Mouse (Mus musculus): ENCODE measurements around the gene Rab40c. TPM values are rescaled to one million over a fixed set of nuclear protein-coding genes. Genes with fewer than 3 reads are reported as not detected.

Gene Rab40c
- polyA plus RNA-seq (2014; fragmentation: Illumina TruSeq; extraction: RNeasy Lipid Tissue Mini Kit (QIAGEN cat#74804); ENCODE audit: low replicate concordance) = 0.48 TPM

DNA sequence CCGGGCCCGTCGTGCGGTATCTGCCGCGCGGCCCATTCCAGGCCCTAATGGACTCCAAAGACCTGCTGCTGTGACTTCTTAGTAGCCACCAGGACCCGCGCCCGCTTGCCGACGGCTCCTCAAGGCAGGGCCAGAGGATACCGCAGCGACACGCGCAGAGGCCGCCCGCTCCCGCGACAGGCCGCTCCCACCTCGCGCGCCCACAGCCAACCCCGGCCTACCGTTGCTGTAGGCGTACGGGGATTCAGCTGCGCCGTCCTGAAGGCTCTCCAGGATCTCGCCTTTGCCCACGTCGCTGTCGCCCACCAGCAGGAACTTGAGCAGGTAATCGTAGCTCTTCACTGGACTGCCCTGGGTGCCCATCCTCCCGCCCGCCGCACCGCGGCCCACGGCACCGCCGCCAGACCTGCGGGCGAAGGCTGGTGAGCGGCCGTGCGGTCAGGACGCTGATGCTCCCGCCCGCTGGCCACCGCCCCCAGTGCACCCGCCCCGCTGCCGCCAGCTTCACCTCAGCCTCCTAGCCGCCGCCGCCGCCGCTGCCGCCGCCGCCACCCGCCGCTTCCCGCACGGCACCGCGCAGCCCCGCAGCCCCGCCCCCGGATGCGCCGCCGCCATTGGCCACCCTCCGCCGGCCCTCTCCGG, at the start of gene Rab40c:
Rab40c (minus strand) TSS at position 584 of the 642 bp plus-strand sequence.

DNA sequence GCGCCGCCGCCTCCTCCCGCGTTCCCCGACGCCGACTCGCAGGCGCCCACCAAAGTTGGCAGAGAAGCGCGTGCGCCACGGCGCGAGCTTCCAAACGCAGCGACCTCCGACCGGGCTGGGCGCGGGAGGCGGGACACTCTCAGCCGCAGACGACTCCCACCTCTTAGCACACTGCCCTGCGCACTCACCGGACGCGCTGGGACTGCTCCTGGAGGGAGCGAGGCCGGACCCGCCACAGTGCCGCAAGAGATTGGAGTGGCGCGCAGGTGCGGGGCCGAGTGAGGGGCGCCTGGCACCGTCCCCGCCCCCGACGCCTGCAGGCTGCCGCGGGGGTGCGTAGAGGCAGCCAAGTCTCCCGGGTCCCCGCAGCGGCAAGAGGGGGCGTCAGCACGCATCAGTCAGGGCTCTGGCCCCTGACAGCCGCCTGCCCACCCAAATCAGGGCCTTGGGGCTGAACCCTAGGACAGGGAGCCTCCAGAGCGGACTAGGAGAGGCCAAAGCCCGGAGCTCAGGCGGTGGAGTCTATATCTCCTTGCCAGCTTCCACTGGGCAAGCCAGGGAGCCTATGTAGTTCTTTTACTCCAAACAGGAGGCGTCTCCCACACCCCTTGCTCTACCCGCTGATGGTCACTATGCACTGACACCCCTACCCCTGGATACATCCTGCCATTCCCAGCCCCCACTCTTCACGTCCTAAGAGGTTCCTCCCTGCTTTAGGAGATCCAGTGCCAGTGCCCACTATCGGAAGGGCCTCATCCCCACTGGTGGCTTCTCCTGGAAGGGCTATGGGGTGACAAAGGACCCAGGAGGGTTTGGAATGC, 32.5 kb upstream of the Rab40c start, which contains the start of gene A930017K11Rik:
A930017K11Rik (minus strand) TSS at position 763 of the 821 bp plus-strand sequence.

DNA sequence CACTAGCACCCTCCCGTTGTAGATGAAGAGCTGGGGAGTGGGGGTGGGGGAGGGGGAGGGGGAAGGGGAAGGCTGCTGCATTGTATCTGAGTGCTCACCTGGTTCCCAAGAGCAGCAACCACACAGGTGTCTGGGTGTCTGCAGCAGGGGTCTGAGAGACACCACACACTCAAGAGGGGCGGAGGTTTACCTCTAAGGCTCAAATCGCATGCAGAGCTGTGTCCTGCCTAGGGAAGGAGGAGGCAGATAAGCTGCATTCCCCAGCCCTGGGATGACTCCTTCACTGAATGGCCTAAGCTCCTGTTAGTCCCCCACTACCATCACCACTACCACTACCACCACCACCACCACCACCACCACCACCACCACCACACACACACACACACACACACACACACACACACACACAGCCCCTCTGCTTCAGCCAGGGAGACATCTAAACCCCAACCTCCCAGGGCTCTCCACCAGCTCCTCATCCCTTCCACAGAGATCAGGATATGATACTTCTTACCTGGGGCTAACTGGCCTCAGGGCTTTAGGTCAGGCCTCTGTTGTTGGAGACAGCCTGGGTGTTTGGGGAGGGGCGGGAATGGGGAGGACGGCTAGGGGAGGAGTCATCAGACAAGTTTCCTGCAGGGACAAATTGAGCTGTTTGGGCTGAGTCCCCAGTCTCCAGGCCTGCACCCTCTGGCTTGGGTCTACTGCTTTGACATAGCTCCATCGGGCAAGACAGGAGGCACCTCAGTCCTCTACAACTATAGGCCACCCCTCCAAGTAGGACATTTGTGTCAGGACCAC, 25.0 kb upstream of the Rab40c start, which contains the start of the genes Pigq and Nhlrc4:
Pigq (minus strand) TSS at position 571 of the 798 bp plus-strand sequence.
Nhlrc4 (minus strand) TSS at position 596 of the 798 bp plus-strand sequence.

DNA sequence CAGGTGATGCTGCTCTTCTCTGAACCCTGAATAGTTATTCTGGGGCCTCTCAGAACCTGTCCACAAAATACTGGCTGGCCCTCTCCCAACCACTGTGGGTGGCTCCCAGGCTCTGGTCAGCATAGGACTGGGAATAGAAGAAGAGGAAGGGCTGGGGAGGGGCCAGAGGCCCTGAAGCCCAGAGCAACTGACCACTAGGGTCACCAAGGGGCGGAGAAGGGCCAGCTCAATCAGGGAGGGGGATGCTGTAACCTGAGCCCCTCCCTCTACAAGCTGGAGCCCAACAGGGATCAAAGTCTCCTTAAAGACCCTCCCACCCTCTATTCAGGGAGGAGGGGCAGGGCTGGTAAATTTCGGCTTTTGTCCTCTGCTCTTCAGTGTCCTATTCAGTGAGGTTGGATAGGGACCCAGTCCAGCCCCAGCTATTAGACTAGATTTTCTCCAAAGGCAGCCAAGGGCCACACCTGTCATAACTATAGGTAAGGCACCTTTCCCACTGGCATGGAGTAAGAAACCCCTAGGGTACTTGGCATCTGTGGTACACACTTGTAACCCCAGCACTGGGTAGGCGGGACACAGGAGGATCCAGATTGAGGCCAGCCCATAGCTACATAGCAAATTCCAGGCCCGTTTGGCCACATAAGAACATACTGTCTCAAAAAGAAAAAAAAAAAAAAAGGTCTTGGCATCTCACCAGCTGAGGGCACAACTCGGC, 39.2 kb downstream of the Rab40c start, which contains the start of gene Wfikkn1:
Wfikkn1 (minus strand) TSS at position 663 of the 715 bp plus-strand sequence.

DNA sequence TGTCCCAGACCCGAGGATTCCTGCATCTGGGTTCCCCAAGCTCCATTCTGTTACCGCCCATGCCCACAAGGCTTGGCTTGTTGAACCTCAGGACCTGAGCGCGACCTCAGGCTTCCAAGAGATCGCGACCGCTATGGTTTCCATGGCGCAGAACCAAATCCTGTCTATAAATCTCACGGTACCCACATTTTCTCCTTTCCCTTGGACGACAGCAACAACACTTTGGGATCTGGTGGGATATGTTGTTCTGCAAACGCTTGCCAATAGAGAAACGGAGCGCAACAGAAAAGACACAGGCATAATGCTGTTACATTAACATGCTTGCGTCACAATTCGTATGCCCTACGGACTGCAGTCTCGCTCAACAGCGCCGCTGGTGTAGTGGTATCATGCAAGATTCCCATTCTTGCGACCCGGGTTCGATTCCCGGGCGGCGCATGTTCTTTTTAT, 44.8 kb downstream of the Rab40c start, which contains the start of gene Mettl26:
Mettl26 (plus strand) TSS at position 354 of the 450 bp plus-strand sequence.

DNA sequence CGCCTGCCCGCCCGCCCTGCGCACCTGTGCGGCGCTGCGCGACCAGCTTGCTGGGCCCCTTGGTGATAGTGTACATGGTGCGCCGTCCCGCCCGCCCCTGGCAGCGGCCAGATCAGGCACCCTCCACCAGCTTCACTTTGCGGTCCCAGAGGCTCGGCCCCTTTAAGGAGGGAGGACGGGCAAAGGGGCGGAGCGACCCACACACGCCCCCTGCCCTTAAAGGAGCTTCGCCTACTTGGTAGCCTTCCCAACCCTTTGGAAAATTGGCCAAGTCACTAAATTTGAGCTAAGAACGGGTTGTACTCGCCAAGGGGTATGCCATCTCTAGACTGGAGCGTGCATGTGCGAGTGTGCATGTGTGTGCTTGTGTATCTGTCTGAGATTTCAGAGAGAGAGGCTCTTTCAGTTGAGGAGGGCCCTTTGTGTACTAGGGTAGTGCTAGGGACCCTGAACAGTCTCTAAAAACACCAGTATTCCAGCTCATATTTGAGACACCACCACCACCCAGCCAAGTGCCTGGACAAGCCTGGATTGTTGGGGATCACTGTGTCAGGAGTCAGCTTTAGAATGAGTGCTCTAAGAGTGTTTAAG, 50.8 kb downstream of the Rab40c start, which contains the start of gene Mcrip2:
Mcrip2 (minus strand) TSS at position 164 of the 591 bp plus-strand sequence.

DNA sequence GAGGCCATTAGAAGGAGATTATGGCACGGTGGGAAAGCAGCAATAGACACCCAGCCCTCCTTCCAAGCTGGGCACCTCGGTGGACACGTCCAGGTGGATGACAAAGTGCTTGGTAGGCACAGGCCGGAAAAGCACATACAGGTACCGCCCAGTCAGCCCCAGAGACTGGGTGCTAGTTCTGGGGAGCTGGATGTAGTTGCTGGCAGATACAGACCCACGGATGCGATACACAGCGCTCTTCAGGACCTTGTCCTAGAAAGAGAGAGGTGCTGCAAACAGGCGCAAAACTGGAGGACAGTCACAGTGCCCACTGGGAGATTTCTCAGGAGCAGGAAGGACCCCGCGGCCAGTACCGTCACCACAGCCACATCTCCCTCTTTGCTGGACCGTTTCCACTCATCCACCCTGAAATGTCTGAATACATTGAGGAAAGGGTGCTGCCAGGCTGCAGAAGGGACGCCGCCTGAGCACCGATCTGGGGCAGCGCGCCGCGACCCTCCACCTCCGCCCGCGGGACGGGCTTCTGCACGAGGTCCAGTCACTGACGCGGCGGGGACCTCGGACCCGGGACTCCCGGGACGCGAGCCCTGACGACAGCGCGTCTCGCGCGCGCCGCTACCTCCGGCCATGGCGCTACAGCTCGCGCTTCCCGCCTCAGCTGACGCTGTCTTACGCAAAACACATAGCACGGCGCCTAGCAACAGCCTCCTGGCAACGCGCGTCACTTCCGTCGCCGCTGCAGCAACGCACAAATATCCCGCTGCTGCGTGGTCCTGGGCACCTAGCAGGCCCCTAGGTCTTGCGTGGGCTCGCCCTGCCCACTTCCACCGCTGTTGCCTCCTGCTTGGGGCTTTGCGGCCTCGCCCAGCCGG, 58.5 kb downstream of the Rab40c start, which contains the start of gene Wdr90:
Wdr90 (minus strand) TSS at position 670 of the 872 bp plus-strand sequence.

DNA sequence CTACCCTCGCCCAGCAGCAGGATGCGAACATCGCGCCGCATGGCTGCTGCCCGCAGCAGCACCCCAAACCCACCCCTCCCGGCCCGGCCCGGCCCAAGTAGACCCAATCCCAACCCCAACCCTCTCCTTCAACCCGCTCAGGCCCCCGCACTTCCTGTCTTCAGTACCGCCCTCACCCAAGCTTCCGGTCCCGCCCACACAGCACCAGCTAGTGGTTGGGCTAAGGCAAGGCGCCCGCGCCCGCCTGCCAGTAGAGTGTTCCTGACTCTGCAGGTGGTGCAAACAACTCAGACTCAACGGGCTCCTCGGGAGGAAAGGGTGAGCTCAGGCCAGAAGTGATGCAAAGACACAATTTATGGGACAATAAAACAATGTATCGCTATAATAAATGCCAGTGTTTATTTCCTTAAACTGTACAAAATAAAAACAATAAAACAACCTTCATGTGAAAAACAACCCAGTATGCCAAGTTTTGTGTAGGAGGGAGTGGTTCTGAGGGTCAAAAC, 75.1 kb downstream of the Rab40c start, which contains the start of gene Rhot2:
Rhot2 (minus strand) TSS at position 456 of the 506 bp plus-strand sequence.

DNA sequence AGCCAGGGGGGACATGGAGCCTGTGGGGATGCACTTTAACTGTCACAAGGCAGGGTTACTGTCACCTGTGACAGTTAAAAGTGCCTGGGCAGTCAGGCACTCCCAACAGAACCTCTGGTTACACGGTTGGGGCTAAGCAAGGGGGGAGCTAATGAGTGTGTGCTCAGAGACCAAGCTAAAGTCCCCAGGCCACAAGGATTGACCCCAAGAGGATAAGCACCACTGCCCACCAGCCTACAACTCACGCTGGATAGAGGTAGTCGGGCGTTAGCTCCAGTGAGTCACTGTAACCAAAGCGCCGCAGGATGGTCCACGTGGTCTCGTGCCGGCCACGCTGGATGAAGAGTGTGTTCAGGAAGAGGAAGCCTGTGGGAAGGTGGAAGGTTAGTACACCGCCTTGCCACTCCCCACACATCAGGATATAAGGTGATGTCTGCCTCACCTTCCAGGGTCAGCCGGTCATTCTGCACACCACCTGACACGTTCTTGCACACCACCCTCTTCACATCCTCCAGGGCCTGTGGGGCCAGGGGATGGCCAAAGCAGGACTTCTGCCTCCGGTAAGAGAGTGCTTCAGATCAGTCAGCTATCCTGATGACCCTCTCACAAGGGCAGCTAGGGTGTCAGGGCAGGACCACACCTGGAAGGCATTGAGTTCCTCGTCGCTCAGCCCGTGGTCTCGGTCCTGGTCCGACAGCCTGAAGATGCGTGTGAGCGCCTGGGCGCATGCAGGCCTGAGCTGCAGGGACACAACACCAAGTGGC, 78.2 kb downstream of the Rab40c start, which contains the start of gene Gm20683:
Gm20683 (minus strand) TSS at position 647 of the 764 bp plus-strand sequence.

DNA sequence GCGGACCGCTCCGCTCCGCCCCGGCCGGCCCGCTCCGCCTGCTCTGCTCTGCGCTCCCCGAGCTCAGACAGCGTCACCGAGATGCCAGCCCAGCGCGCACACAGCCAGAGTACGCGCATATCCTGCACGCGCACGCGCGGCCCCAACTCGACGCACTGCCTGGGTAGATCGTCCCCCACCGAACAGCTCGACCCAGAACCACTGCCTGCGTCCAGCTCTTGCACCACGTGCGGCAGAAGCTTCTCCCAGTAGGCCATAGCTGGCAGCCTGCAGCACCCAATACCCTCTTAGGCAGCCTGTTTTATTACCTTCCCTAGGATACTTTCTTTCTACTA, 82.5 kb downstream of the Rab40c start, which contains the start of gene Rhbdl1:
Rhbdl1 (minus strand) TSS at position 220 of the 335 bp plus-strand sequence.

DNA sequence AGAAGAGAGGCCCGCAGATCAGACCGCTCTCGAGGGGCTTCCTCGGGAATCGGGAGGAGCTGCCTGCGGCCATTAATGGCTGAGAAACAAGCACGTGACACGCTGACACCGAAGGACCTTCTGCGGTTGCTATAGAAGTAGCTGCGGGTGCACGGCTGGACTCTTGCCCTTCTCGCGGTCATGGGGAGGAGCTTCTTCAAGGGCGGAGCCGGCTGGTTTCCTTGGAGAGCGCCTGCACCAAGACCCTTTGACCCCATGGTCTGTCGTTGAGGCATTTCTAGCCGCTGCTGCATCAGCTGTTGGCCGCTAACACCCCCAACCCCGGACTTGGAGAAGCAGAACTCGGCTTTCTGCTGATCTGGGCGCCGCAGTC, 86.2 kb downstream of the Rab40c start, which contains the start of gene Stub1:
Stub1 (minus strand) TSS at position 114 of the 373 bp plus-strand sequence.

Other genes starting within 250 kb of the Rab40c start
- gene Gng13, start 202.6 kb downstream of the Rab40c start, polyA plus RNA-seq (2014; fragmentation: Illumina TruSeq; extraction: RNeasy Lipid Tissue Mini Kit (QIAGEN cat#74804); ENCODE audit: low replicate concordance) = not detected
- gene Chtf18, start 192.3 kb downstream of the Rab40c start, polyA plus RNA-seq (2014; fragmentation: Illumina TruSeq; extraction: RNeasy Lipid Tissue Mini Kit (QIAGEN cat#74804); ENCODE audit: low replicate concordance) = not detected
- gene Rpusd1, start 192.1 kb downstream of the Rab40c start, polyA plus RNA-seq (2014; fragmentation: Illumina TruSeq; extraction: RNeasy Lipid Tissue Mini Kit (QIAGEN cat#74804); ENCODE audit: low replicate concordance) = not detected
- not detected for gene Mslnl, start 183.7 kb downstream of the Rab40c start, polyA plus RNA-seq (2014; fragmentation: Illumina TruSeq; extraction: RNeasy Lipid Tissue Mini Kit (QIAGEN cat#74804); ENCODE audit: low replicate concordance)
- not detected for gene Msln, start 165.3 kb downstream of the Rab40c start, polyA plus RNA-seq (2014; fragmentation: Illumina TruSeq; extraction: RNeasy Lipid Tissue Mini Kit (QIAGEN cat#74804); ENCODE audit: low replicate concordance)
- gene Narfl, start 146.0 kb downstream of the Rab40c start, polyA plus RNA-seq (2014; fragmentation: Illumina TruSeq; extraction: RNeasy Lipid Tissue Mini Kit (QIAGEN cat#74804); ENCODE audit: low replicate concordance) = 0.67 TPM
- gene Haghl, start 134.1 kb downstream of the Rab40c start, polyA plus RNA-seq (2014; fragmentation: Illumina TruSeq; extraction: RNeasy Lipid Tissue Mini Kit (QIAGEN cat#74804); ENCODE audit: low replicate concordance) = not detected
- not detected for gene Ccdc78, start 133.1 kb downstream of the Rab40c start, polyA plus RNA-seq (2014; fragmentation: Illumina TruSeq; extraction: RNeasy Lipid Tissue Mini Kit (QIAGEN cat#74804); ENCODE audit: low replicate concordance)
- not detected for gene Fam173a, start 126.8 kb downstream of the Rab40c start, polyA plus RNA-seq (2014; fragmentation: Illumina TruSeq; extraction: RNeasy Lipid Tissue Mini Kit (QIAGEN cat#74804); ENCODE audit: low replicate concordance)
- not detected for gene AC134908.4, start 124.1 kb downstream of the Rab40c start, polyA plus RNA-seq (2014; fragmentation: Illumina TruSeq; extraction: RNeasy Lipid Tissue Mini Kit (QIAGEN cat#74804); ENCODE audit: low replicate concordance)
- not detected for gene Metrn, start 122.6 kb downstream of the Rab40c start, polyA plus RNA-seq (2014; fragmentation: Illumina TruSeq; extraction: RNeasy Lipid Tissue Mini Kit (QIAGEN cat#74804); ENCODE audit: low replicate concordance)
- 0.67 TPM for gene Fbxl16, start 110.6 kb downstream of the Rab40c start, polyA plus RNA-seq (2014; fragmentation: Illumina TruSeq; extraction: RNeasy Lipid Tissue Mini Kit (QIAGEN cat#74804); ENCODE audit: low replicate concordance)
- gene Wdr24, start 96.1 kb downstream of the Rab40c start, polyA plus RNA-seq (2014; fragmentation: Illumina TruSeq; extraction: RNeasy Lipid Tissue Mini Kit (QIAGEN cat#74804); ENCODE audit: low replicate concordance) = 0.26 TPM
- 1.8 TPM for gene Jmjd8, start 90.9 kb downstream of the Rab40c start, polyA plus RNA-seq (2014; fragmentation: Illumina TruSeq; extraction: RNeasy Lipid Tissue Mini Kit (QIAGEN cat#74804); ENCODE audit: low replicate concordance)
- 4.2 TPM for gene Stub1, start 86.3 kb downstream of the Rab40c start, polyA plus RNA-seq (2014; fragmentation: Illumina TruSeq; extraction: RNeasy Lipid Tissue Mini Kit (QIAGEN cat#74804); ENCODE audit: low replicate concordance)
- gene Rhbdl1, start 82.4 kb downstream of the Rab40c start, polyA plus RNA-seq (2014; fragmentation: Illumina TruSeq; extraction: RNeasy Lipid Tissue Mini Kit (QIAGEN cat#74804); ENCODE audit: low replicate concordance) = not detected
- not detected for gene Gm20683, start 78.0 kb downstream of the Rab40c start, polyA plus RNA-seq (2014; fragmentation: Illumina TruSeq; extraction: RNeasy Lipid Tissue Mini Kit (QIAGEN cat#74804); ENCODE audit: low replicate concordance)
- gene Rhot2, start 74.9 kb downstream of the Rab40c start, polyA plus RNA-seq (2014; fragmentation: Illumina TruSeq; extraction: RNeasy Lipid Tissue Mini Kit (QIAGEN cat#74804); ENCODE audit: low replicate concordance) = 13.3 TPM
- 0.82 TPM for gene Wdr90, start 58.2 kb downstream of the Rab40c start, polyA plus RNA-seq (2014; fragmentation: Illumina TruSeq; extraction: RNeasy Lipid Tissue Mini Kit (QIAGEN cat#74804); ENCODE audit: low replicate concordance)
- gene Mcrip2, start 51.0 kb downstream of the Rab40c start, polyA plus RNA-seq (2014; fragmentation: Illumina TruSeq; extraction: RNeasy Lipid Tissue Mini Kit (QIAGEN cat#74804); ENCODE audit: low replicate concordance) = not detected
- 9.2 TPM for gene Mettl26, start 44.7 kb downstream of the Rab40c start, polyA plus RNA-seq (2014; fragmentation: Illumina TruSeq; extraction: RNeasy Lipid Tissue Mini Kit (QIAGEN cat#74804); ENCODE audit: low replicate concordance)
- gene Wfikkn1, start 38.9 kb downstream of the Rab40c start, polyA plus RNA-seq (2014; fragmentation: Illumina TruSeq; extraction: RNeasy Lipid Tissue Mini Kit (QIAGEN cat#74804); ENCODE audit: low replicate concordance) = not detected
- 23.5 TPM for gene Pigq, start 25.2 kb upstream of the Rab40c start, polyA plus RNA-seq (2014; fragmentation: Illumina TruSeq; extraction: RNeasy Lipid Tissue Mini Kit (QIAGEN cat#74804); ENCODE audit: low replicate concordance)
- gene Nhlrc4, start 25.2 kb upstream of the Rab40c start, polyA plus RNA-seq (2014; fragmentation: Illumina TruSeq; extraction: RNeasy Lipid Tissue Mini Kit (QIAGEN cat#74804); ENCODE audit: low replicate concordance) = not detected
- gene A930017K11Rik, start 32.8 kb upstream of the Rab40c start, polyA plus RNA-seq (2014; fragmentation: Illumina TruSeq; extraction: RNeasy Lipid Tissue Mini Kit (QIAGEN cat#74804); ENCODE audit: low replicate concordance) = not detected
- 1.8 TPM for gene Capn15, start 66.1 kb upstream of the Rab40c start, polyA plus RNA-seq (2014; fragmentation: Illumina TruSeq; extraction: RNeasy Lipid Tissue Mini Kit (QIAGEN cat#74804); ENCODE audit: low replicate concordance)
- 7.1 TPM for gene Rab11fip3, start 149.8 kb upstream of the Rab40c start, polyA plus RNA-seq (2014; fragmentation: Illumina TruSeq; extraction: RNeasy Lipid Tissue Mini Kit (QIAGEN cat#74804); ENCODE audit: low replicate concordance)
- 48.4 TPM for gene Decr2, start 170.6 kb upstream of the Rab40c start, polyA plus RNA-seq (2014; fragmentation: Illumina TruSeq; extraction: RNeasy Lipid Tissue Mini Kit (QIAGEN cat#74804); ENCODE audit: low replicate concordance)
- not detected for gene Nme4, start 175.9 kb upstream of the Rab40c start, polyA plus RNA-seq (2014; fragmentation: Illumina TruSeq; extraction: RNeasy Lipid Tissue Mini Kit (QIAGEN cat#74804); ENCODE audit: low replicate concordance)
- 8.8 TPM for gene Tmem8, start 193.6 kb upstream of the Rab40c start, polyA plus RNA-seq (2014; fragmentation: Illumina TruSeq; extraction: RNeasy Lipid Tissue Mini Kit (QIAGEN cat#74804); ENCODE audit: low replicate concordance)
- gene Mrpl28, start 203.8 kb upstream of the Rab40c start, polyA plus RNA-seq (2014; fragmentation: Illumina TruSeq; extraction: RNeasy Lipid Tissue Mini Kit (QIAGEN cat#74804); ENCODE audit: low replicate concordance) = 5.3 TPM
- 10.7 TPM for gene Axin1, start 219.0 kb upstream of the Rab40c start, polyA plus RNA-seq (2014; fragmentation: Illumina TruSeq; extraction: RNeasy Lipid Tissue Mini Kit (QIAGEN cat#74804); ENCODE audit: low replicate concordance)